Mouse (Mus musculus) right cerebral cortex, adult 18-20 months (tissue): ENCODE data around the gene Nucks1.

Experiments
- DNase-seq: peaks from one replicate; pipeline ENCODE4 v3.0.0; 2022; ENCODE audit warnings: mixed read lengths

Nucks1 gene

DNA sequence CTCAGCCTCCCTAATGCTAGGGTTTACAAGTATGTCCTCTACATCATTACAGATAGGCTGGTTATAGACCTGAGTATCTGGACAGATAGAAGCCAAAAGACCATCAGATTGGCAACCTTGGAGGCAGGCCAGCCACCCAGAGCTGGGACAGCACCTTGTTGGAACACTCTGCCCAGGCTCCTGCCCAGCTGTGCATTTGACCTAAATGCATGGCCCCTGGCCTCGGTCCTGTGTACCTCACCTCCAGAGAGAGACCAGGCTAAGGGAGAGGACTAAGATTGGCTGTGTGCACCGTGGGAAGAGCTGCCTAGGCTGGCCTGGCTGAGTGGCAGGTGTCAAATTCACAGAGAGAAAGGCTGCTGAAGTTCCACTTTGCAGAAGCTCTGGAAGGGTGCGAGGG, 58.2 kb downstream of the Nucks1 start:
- DNase-seq: no peak

DNA sequence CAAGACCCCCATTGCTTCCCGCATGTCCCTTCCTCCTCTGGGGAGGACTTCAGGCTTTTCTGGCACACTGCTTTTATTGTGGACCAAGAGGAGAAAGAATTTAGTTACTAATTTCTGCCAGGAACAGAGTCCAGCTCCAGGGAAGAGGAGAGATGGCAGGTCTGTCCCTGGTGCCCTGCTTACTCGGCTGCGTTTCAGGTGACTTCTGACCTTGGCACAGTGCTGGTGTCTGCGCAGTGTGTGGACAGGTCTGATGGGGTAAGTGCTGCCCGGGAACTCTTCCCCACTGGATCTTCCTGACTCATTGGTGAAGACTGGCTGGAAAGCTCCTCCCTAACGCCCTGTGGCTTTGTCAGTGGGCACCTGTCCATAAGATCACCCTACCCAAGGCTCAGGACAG, 58.6 kb downstream of the Nucks1 start:
- no peak for DNase-seq

DNA sequence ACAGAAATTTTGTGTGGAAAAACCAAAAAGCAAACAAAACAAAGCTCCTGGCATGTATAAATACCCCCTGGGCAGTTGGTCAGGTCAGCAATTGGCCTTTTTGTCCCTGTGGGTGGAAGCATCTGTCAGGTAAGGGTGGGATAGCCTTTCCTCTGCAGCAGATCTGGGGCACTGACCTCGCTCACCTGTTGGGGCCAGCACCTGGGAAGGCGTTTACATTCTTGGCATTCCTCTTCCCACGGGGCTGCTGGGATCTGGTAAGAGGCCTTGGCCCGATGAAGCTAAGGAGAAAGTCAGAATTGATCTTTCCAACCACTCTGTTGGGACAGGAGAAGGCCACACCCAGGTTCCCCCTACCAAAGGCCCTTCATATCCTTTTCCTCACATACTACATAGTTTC, 59.5 kb downstream of the Nucks1 start:
- DNase-seq: no peak

DNA sequence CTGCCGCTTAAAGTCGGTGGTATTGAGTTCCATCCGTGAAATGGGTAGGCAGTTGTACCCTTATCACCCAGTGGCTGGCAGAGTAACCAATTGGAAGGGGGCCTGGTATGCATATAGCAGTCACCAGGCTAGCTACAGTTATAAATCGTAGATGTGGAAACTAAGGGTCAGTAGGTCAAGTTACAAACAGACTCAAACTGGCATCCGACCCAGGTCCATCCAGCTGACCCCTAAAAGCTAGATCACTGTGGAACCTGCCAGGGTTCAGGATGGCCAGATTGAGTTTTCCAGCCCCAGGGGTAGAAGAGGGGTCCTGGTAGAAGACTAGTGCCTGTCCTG, 60.0 kb downstream of the Nucks1 start:
- no peak for DNase-seq

DNA sequence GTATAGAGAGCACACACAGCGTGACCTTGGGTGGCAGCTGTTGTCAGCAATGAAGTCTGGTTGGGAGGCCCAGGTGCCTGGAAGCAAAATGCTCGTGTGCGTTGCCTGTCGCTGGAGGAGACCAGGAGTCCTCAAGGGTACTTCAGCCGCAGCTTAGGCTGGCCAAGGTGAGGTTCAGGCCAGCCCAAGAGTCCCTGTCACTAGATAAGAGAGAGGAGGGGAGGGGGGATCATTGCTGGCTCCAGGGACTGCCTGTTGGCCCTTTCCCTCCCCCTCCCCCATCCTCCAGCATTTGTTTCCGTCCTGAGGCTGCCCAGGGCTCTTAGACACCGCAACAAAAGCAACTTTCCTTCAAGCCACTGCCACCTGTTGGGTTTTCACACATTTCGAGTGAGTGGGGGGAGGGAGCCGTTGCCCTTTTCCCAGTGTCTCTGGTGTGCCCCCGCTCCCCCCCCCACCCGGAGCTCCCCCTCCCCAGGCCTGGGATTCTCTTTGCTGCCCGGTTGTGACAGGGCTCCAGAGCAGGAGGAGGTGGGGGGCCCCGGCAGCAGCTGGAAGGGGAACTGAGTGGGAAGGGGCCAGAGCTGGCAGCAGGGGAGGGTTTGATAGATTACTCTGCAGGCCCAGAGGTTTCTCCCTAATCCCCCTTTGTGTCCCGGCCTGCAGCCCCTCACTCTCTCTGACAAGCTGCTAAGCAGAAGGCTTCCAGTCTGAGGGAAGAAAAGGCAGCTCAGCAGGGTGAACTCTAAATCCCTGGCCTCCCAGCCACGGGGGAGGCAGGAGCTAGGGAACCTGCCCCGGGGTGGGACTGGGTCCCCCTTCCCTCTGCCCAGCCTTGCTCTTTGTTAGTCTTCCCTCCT, 60.6 kb downstream of the Nucks1 start:
- DNase-seq: no peak

DNA sequence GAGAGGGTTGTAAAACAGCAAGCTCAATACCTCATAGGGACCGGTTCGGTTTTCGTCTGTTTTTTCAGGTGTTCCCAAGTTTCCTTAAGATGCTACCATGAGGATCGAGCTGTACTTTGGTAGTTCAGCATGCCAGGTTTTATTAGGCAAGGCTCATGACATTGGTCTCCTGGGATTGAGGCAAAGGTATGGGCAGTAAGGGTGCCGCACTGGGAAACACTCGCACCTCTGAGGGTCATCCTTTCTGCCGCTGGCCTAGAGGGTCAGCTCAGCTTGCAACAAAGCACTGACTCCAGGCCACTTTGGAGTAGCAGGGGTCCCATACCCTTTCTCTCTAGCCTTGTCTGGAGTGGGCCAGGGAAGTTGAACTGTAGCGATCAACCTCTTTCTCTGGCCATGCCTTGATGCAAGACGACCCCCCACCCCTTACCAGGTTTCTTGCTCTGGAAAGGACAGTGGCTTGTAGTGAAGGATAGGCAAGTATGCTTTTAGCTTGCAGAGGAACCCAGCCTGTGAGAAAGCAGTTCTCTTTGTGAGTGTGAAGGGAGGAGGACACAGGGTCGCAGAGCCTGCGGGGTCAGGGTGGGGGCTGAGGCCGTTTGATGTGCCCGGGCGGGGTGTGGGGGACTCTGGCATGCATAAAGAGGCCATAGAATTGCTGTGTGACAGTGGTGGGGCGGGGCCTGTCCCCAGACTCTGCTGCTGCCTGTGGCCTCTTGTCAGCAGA, 61.6 kb downstream of the Nucks1 start:
- DNase-seq: no peak

DNA sequence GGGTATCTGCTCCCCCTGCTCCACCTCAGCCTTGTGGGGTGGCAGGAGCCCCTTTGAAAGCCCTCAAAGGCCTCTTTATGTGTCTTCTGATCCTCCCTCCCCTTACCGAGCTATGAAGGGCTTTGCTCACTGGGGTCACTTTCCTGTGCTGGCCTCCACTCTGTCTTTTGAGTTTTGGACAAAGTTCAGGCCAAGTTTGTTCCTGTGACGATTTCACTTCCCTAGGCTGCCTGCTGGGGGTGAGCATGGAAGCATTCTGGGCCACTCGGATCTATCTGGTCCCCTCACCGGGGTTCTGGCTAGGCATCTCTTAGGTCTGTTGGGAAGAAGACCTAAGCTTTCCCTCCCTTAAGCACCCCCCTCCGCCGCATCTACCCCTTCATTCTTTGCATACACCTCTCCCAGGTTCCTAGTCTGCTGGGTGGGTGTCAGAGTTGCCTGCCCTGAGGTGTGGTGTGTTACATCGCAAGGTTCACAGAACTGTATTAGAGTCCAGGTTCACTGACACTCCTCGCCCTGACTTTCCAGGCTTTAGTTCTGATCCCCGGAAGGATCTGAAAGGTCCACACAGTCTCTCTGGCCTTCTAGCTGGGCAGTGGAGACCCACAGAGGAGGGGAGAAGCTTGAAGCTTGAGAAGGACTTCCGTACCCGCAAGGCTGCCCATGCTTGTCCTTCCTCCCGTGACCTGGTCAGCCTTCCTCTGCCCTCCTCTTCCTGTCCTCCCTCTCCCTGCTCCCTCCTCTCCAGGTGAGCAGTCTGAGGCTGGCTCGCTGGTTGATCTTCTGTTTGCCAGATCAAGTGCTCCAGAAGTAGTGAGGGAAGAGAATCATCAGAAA, 62.4 kb downstream of the Nucks1 start:
- no peak for DNase-seq

DNA sequence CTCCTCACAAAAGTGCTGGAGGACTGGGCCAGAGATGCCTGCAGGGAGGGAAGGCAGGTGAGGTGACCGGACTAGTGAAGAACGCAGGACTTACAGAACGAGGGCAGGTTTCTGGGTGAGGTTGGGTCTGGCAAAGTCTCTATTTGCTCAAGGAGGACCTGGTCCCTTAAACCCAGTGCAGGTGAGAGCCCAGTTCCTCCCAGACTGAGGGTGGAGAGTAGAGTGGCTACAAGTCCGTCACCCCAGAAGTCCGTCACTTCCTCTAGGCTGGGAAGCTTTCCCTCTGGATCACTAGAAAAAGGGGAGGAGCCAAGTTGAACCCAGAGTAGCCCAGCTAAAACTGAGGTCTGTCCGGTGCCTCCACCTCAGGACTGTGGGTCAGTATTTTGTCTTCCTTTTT, 63.7 kb downstream of the Nucks1 start:
- DNase-seq: no peak

DNA sequence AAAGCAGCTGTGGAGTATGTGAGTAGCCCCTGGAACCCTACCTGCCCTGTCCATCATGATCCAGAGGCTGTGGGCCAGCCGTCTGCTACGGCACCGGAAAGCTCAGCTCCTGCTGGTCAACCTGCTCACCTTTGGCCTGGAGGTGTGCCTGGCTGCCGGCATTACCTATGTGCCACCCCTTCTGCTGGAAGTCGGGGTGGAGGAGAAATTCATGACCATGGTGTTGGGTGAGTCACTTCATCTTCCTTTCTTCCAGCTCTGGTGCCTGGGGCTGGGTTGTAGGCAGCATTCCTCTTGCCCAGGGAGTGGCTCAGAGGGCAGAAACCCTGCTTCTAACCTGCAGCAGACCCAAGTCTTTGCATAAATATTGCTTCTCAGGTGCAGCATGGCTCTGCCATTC, 66.6 kb downstream of the Nucks1 start:
- DNase-seq: no peak

DNA sequence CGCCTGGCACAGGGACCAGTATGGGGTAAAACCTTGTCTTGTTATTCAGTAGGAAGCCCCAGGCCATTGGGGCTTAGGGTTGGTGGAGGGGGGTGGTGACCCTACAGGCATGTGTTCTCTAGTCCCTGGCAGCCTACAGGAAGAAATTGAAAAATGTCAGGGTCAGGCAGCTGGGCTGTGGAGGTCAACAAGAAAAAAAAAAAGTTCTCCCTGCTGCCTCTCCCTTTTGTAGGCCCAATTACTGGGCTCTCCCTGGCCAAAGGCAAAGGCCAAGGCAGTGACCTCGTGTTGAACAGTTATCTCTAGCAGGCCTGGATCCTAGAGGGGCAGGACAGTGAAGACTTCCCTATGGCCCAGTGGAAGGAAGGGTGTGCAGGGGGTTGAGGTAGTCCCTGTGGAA, 70.1 kb downstream of the Nucks1 start:
- DNase-seq: no peak

DNA sequence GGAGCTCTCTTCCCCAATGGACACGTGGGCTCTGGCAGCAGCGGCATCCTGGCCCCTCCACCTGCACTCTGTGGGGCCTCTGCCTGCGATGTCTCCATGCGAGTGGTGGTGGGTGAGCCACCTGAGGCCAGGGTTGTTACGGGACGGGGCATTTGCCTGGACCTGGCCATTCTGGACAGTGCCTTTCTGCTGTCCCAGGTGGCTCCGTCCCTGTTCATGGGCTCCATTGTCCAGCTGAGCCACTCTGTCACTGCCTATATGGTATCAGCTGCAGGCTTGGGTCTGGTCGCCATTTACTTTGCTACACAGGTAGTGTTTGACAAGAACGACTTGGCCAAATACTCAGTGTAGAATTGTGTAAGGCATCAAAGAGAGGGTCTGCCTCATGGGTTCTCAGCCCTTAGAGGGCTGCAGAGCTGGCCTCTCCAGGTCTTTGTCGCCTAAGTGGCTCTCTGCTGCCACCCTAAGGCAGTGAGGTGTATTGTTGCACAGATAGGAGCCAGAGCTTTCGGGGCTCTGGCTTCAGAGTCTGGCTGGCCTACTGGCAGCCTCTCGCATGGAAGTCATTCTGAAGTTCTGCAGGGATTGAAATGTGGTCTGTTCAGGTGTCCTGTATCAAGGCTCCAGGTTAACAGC, 71.2 kb downstream of the Nucks1 start:
- peak; percentile 67 for DNase-seq

DNA sequence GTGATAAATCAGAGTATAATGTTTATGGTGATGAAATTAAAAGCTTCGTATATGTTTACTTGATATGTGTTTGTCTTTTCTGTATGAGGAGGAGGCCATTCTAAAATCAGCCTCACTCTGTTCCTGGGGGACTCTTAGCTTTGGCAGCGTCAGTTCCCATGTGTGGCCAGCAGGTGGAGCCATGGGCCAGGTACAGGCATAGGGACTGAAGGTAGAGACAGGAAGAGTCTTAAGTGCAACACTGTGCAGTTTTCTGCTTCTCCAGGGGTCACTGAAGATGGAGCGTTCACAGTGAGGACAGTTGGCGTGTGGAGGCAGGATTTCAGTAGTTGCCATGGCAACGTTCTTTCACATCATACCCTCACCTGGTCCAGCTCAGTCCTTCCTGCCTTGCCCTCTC, 72.6 kb downstream of the Nucks1 start:
- DNase-seq: peak; percentile 59

DNA sequence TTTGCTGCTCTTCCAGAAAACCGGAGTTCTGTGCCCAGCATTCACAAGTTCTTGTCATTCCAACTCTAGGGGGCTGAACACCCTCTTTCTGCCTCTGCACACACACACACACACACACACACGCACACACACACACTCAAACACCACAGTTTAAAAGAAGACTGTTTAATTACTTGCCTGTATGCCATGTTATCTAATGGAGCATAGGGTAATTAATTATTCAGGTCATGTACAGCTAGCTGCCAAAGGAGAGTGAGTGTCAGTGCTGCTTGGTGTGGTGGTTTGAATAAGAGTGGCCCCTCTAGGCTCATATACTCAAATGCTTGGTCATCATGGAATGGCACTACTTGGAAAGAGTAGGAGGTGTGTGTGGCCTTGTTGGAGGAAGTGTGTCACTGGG, 73.5 kb downstream of the Nucks1 start:
- no peak for DNase-seq
